In the genomic region with DNA sequence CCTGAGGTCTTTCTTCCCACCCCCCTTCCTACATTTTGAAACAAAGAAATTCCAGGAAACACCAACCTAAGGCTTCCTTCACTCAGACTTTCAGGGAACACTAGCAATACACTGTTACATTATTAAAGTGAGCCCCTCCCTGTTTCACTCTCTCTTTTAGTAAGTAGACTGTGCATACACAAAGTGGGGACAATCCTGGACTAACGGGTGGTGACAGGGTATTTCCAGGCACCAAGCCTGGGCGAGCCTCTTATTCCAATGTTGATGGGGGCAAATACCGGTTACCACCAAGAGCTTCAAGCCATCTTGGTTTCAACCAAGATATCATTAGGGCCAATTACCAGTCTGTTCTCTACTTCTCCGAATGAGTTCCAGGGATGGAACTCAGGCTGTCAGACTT, we compare ENCODE assay signal across 9 mouse cellular contexts. TPM values are rescaled to one million over a fixed set of nuclear protein-coding genes. Genes with fewer than 3 reads are reported as not detected.
DNase-seq lines count a peak whose midpoint lies in the region; ATAC-seq and TF ChIP-seq lines count a peak whose summit lies in the region.
"Had no signal": no experiment of that assay in that cellular context is flagged by ENCODE, and none has a peak within 500 bp of the region (broad histone marks: within the 10 kb centered on the region; RNA-seq: fewer than 3 reads in every experiment).

No protein-coding gene starts in this region.

- no peak for DNase-seq in heart, embryonic 10.5 days (ENCODE audit: low spot score)
- no peak for DNase-seq in heart, postnatal 14 days
- no peak for DNase-seq in hindbrain, embryonic 10.5 days (ENCODE audit: low spot score)
- DNase-seq in midbrain, embryonic 14.5 days: no peak
- DNase-seq in urinary bladder, postnatal 25 days (ENCODE audit: low spot score): no peak
- no peak for DNase-seq in left cerebral cortex, postnatal 25 days (ENCODE audit: low spot score in 2 of 2)

- no peaks in the 10 kb centered on the region for H3K9me3 ChIP-seq in heart, embryonic 10.5 days
- no peaks in the 10 kb centered on the region for H3K9me3 ChIP-seq in E14TG2a.4 (ENCODE audit: low read length)
- H3K9me3 ChIP-seq in hindbrain, embryonic 10.5 days: no peaks in the 10 kb centered on the region
- no peaks in the 10 kb centered on the region for H3K9me3 ChIP-seq in midbrain, embryonic 14.5 days (ENCODE audit: control insufficient read depth, low read length)

- peak overlapping the region; percentile 99; the same call in 1 of the 2 replicates for H3K9ac ChIP-seq in midbrain, embryonic 14.5 days (replicated peaks; ENCODE audit: low read length)

- ATAC-seq in midbrain, embryonic 14.5 days (ENCODE audit: low FRiP score, low TSS enrichment): no peak
- ATAC-seq in frontal cortex, adult (ENCODE audit: low TSS enrichment): no peak

- no peak overlapping the region for H3K27ac ChIP-seq in heart, embryonic 10.5 days
- H3K27ac ChIP-seq in hindbrain, embryonic 10.5 days: no peak overlapping the region
- H3K27ac ChIP-seq in midbrain, embryonic 14.5 days (replicated peaks; ENCODE audit: low read depth, low read length): no peak overlapping the region

- intact Hi-C loops in heart, postnatal 14 days (cut with DNase I): loop anchor here (2.0 kb wide), 3 partner anchors 13 to 61 kb away; no protein-coding TSS in a partner anchor
- intact Hi-C loops in left cerebral cortex, postnatal 25 days (cut with DNase I): loop anchor here (2.0 to 5.0 kb wide), 4 partner anchors 25 to 273 kb away; no protein-coding TSS in a partner anchor

- 46% methylated on average over 4 of the region's 4 CpGs for WGBS in heart, embryonic 10.5 days
- 45% methylated on average over 4 of the region's 4 CpGs for WGBS in hindbrain, embryonic 10.5 days
- 44% methylated on average over 4 of the region's 4 CpGs for WGBS in midbrain, embryonic 14.5 days

- peak overlapping the region; percentile 81 for H3K4me2 ChIP-seq in midbrain, embryonic 14.5 days (ENCODE audit: low read length)

- peaks cover 56% of the 10 kb centered on the region for H3K4me1 ChIP-seq in heart, embryonic 10.5 days
- H3K4me1 ChIP-seq in E14TG2a.4 (replicated peaks; ENCODE audit: low read depth, low read length): peaks cover 84% of the 10 kb centered on the region
- H3K4me1 ChIP-seq in hindbrain, embryonic 10.5 days (replicated peaks): peaks cover 72% of the 10 kb centered on the region
- peaks cover 49% of the 10 kb centered on the region for H3K4me1 ChIP-seq in midbrain, embryonic 14.5 days (ENCODE audit: control insufficient read depth, insufficient read depth, low read length)

- H3K4me3 ChIP-seq in heart, embryonic 10.5 days: peak overlapping the region; percentile 85; the same call in 1 of the 2 replicates
- peak overlapping the region; percentile 86 for H3K4me3 ChIP-seq in E14TG2a.4 (replicated peaks; ENCODE audit: low read length)
- peak overlapping the region; percentile 77 for H3K4me3 ChIP-seq in hindbrain, embryonic 10.5 days
- H3K4me3 ChIP-seq in midbrain, embryonic 14.5 days (replicated peaks; ENCODE audit: low read depth, low read length): peak overlapping the region; percentile 88

- no peak for TF ChIP-seq CTCF in E14TG2a.4 (conservative IDR thresholded peaks at IDR 0.05; ENCODE audit: low read length)

- H3K36me3 ChIP-seq in heart, embryonic 10.5 days: no peaks in the 10 kb centered on the region
- H3K36me3 ChIP-seq in E14TG2a.4 (ENCODE audit: insufficient read depth, low read length): peaks cover 32% of the 10 kb centered on the region
- no peaks in the 10 kb centered on the region for H3K36me3 ChIP-seq in hindbrain, embryonic 10.5 days
- H3K36me3 ChIP-seq in midbrain, embryonic 14.5 days (ENCODE audit: control insufficient read depth, insufficient read depth, low read length): no peaks in the 10 kb centered on the region

- peaks cover 72% of the 10 kb centered on the region for H3K27me3 ChIP-seq in heart, embryonic 10.5 days (ENCODE audit: insufficient read depth, poor library complexity, severe bottlenecking)
- peaks cover 23% of the 10 kb centered on the region for H3K27me3 ChIP-seq in E14TG2a.4 (ENCODE audit: insufficient read depth, low read length)
- peaks cover 81% of the 10 kb centered on the region for H3K27me3 ChIP-seq in hindbrain, embryonic 10.5 days (ENCODE audit: insufficient read depth, poor library complexity, severe bottlenecking)
- no peaks in the 10 kb centered on the region for H3K27me3 ChIP-seq in midbrain, embryonic 14.5 days (ENCODE audit: control insufficient read depth, insufficient read depth, low read length)

RNA-seq across cellular contexts. Expression of a gene that starts 2.4 kb away (rescaled TPM):
- 1.4 and 1.9 TPM in 2 replicates for polyA plus RNA-seq in heart, embryonic 10.5 days (2016; fragmentation: Nextera tagmentation; extraction: Ambion mirVana)
- total RNA-seq in heart, postnatal 14 days (2021): 10 to 100 TPM; 32.4 to 32.5 TPM
- 1.3 and 2.9 TPM in 2 replicates for polyA plus RNA-seq in hindbrain, embryonic 10.5 days (2016; fragmentation: Nextera tagmentation; extraction: Ambion mirVana)
- 5.7 and 6.4 TPM in 2 replicates for polyA plus RNA-seq in midbrain, embryonic 14.5 days (2014; fragmentation: Nextera tagmentation; extraction: Ambion mirVana)
- 10 to 100 TPM; 44.9 to 53.8 TPM for total RNA-seq in left cerebral cortex, postnatal 25 days (2021)

RNA-seq across cellular contexts. Expression of a gene that starts 55.2 kb away (rescaled TPM):
- not detected in 2 replicates for polyA plus RNA-seq in heart, embryonic 10.5 days (2016; fragmentation: Nextera tagmentation; extraction: Ambion mirVana)
- under 1 TPM; 0.31 to 0.44 TPM for total RNA-seq in heart, postnatal 14 days (2021)
- 0.17 and 0.73 TPM in 2 replicates for polyA plus RNA-seq in hindbrain, embryonic 10.5 days (2016; fragmentation: Nextera tagmentation; extraction: Ambion mirVana)
- polyA plus RNA-seq in midbrain, embryonic 14.5 days (2014; fragmentation: Nextera tagmentation; extraction: Ambion mirVana): 1.7 TPM in 1 of 2 replicates, not detected in the other
- total RNA-seq in left cerebral cortex, postnatal 25 days (2021): not detected
- total RNA-seq: left cerebral cortex, postnatal 36 days had no signal
